Mouse (Mus musculus): Measurements from ENCODE around the gene Pin1. TPM values are rescaled to one million over a fixed set of nuclear protein-coding genes. Genes with fewer than 3 reads are reported as not detected.
A peak's percentile ranks its signal among the peaks of the same experiment; 100 is the strongest.
"Not testable (repeated sequence)": the region's sequence is repeated elsewhere in the genome, so short reads cannot be mapped to it uniquely, and the experiment has no call there.

Pin1 gene
- 10 to 100 TPM; 40.4 to 42.3 TPM for total RNA-seq (2021)
- long read RNA-seq, experiment 1, transcript Pin1-201 (4 exons, 3,843 nt): major isoform, 216 of 224 reads
- long read RNA-seq, experiment 1, partial matches to known transcripts: 2 of 224 reads
- long read RNA-seq, experiment 1, other reads (novel, unspliced or antisense): 6 of 224 reads
- long read RNA-seq, experiment 2, transcript Pin1-201 (4 exons, 3,843 nt): major isoform, 196 of 205 reads
- long read RNA-seq, experiment 2, partial matches to known transcripts: 5 of 205 reads
- long read RNA-seq, experiment 2, other reads (novel, unspliced or antisense): 4 of 205 reads

DNA sequence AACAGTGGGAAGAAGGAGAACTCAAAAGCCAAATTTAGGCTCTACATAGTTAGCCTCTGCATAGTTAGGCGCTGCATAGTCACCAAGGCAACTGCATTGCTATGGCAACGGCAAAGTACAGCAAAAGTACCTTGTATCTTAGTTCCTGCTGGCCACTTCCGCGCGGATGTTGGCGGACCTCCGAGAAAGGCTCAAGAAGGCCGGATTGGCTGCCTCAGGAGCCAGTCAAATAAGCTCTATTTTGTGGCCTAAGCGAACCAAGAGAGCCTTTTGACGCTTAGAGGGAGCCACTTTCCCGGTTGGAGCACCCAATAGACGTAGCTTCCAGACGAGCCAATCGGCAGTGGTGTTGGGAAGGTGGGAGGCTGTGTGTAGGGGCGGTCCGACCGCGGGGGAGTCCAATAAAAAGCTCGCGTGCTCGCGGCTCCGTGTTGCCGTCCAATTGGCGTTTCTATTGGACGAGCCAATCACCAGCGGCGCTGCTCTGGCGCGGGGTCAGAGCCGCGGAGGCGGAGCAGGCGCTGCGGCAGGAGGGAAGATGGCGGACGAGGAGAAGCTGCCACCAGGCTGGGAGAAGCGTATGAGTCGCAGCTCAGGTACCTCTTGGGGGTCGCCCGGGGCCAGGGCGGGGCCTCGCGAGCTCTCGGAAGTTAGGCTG, at the start of gene Pin1:
TSS of gene Pin1 (plus strand) at position 494 of the 658 bp plus-strand sequence.
- peak; percentile 99 for DNase-seq (ENCODE audit: low spot score in 2 of 2)

DNA sequence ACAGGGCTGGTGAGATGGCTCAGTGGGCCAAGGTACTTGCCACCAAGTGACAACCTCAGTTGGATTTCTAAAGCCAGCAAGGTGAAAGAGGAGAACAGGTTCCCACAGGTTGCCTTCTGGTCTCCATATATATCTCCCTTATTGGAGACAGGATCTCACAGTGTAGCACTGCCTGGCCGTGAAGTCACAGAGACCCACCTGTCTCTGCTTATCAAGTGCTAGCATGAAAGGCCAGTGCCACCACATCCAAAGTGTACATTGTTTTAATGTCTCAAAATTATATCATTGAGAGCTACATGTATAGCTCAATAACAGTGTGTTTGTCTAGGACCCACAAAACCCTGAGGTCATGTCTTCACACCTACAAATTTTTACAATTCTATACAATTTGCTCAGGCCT, 45.6 kb upstream of the Pin1 start:
- DNase-seq (ENCODE audit: low spot score in 2 of 2): no peak

DNA sequence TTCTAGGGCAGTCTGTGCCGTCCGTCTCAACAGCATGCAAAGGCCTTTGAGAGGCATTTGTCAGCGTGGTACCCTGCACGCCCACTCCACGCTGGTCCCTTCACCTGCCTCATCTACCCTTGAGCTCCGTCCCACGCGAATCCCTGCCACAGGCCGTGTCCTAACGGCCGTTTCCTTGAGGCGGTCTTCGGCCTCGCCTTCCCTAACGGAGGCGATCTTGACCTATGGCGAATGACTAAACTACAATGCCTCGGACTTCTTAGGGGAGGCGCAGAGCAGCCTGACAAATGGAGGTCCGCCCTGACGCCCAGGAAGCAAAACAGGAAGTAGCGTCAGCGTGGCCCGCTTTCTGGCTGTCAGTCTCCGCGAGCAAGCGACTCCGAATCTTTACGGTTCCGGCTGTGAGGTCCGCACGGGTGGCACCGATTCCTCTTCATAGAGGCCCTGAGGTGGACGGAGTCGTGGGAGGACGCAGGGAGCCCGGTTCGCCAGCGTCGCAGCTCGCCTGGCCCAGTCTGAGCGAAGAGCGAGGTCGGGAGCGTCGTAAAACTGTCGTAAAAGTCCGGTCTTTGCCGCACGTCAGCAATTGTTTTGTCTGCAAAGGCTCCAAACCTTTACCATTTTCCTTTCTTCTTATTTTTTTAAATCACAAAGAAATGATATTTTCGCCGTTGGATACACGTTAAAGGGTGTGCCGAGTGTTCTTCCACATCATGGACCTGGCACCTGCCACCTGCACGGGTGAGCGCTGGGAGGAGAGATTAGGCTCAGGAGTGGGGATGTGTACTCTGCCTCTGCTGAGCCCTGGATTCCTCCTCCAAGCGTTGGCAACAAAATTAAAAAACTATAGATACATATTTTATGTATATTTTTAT, 44.6 kb upstream of the Pin1 start:
- DNase-seq (ENCODE audit: low spot score in 2 of 2): peak; percentile 71 to 85

DNA sequence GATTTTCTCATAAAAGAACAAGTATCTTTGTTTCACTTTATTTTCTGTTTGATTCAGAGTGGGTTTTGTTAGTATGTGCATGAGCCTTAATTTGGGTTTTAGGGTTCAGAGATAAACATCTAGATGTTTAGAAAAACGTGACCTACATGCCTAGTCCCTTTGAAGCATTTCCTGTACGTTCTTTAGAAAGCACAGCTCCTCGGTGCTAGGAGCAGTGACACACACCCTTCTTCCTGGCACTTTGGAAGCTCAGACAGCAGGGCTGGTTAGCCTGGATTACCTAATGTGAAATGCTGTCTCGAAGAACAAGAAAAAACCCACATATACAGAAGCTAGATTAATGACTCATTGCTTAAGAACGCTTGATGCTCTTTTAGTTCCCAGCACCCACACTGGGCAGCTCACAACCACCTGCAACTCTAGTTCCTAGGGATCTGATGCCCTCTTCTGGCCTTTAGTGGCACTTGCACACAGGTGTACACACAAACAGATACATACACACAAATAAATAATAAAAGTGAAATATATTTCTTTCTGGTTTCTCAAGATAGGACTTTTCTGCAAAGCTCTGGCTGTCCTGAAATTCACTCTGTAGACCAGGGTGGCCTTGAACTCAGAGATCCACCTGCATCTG, 41.9 kb upstream of the Pin1 start:
- DNase-seq (ENCODE audit: low spot score in 2 of 2): no peak

GRCm38 (mm10) chr9:20611976-20612375, 39.9 kb upstream of the Pin1 start:
- DNase-seq (ENCODE audit: low spot score in 2 of 2): no peak

DNA sequence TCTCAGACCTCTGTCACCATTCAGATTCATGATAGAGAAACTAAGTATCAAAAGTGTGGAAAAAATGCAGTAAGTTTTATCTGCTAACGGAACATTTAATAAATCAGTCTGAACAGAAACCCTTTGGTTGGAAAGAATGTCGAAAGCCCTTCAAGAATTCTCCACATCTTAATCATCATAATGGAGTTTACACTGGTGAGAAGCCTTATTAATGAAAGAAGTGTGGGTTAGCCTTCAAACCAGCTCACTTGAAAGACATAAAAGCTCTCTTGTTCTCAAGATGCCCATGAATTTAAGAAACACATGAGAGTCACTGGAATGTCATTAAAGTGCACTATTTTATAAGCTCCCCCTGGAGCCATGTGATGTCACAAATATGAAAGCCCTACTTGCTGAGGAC, 35.2 kb upstream of the Pin1 start:
- no peak for DNase-seq (ENCODE audit: low spot score in 2 of 2)

GRCm38 (mm10) chr9:20631332-20631731, 20.6 kb upstream of the Pin1 start:
- DNase-seq (ENCODE audit: low spot score in 2 of 2): no peak

- DNase-seq (ENCODE audit: low spot score in 2 of 2): not testable (repeated sequence)
These were observed 16.2 kb upstream of the Pin1 start for GRCm38 (mm10) chr9:20635676-20636075.

DNA sequence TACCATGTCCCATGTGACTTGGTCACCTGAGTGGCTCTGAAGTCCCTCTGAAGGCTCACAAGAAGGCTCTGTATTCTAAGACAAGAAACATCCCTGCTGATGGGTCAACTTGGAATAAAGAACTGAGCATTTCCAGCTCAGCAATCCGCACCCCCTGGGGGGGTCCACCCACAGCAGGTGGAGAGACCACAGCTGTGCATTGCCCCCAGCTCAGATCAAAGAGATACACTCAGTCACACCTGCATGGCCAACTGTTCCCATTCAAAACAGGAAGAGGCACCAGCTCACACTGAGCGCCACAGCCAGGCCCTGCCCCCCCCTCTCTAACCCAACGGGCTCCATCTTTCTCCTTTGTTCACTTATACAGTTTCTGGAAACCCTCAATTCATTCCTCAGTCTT, 15.6 kb upstream of the Pin1 start:
- no peak for DNase-seq (ENCODE audit: low spot score in 2 of 2)

DNA sequence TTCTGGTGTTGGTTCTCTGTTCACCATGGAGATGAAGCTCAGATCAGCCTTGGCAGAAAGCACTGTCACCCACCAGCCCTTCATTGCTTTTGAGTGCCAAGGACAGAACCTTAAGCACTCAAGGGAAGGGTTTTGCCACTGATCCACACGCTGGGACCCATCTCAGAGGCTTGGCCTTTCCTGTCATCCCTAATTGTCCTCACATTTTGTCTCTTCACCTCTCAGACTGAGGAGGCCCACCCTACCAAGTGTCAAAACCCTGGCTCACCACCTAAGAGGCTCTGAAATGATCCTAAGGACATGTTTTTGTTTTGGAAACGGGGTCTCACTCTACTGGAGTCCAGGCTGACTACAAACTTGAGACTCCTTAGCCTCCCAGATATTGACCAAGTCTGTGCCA, 15.1 kb upstream of the Pin1 start:
- no peak for DNase-seq (ENCODE audit: low spot score in 2 of 2)

GRCm38 (mm10) chr9:20638552-20638951, 13.3 kb upstream of the Pin1 start:
- no peak for DNase-seq (ENCODE audit: low spot score in 2 of 2)

- DNase-seq (ENCODE audit: low spot score in 2 of 2): no peak
These were observed 12.4 kb upstream of the Pin1 start for GRCm38 (mm10) chr9:20639486-20639885.

DNA sequence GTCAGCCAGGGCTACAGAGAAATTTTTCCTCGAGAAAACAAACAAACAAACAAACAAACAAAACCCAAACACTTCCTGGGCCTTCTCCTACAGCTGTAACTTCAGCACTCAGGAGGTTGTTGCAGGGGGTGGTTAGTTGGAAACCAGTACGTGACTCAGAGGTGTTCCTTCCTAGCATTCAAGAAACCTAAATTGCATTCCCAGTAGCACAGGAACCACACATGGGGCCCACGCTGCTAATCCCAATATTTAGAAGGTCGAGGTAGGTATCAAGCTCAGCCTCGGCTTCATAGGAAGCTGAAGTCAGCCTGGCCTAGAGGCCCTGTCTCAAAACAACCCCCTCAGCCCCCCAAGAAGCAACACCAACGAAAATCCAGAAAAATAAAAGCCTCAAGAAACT, 10.4 kb upstream of the Pin1 start:
- DNase-seq (ENCODE audit: low spot score in 2 of 2): no peak

- no peak for DNase-seq (ENCODE audit: low spot score in 2 of 2)
These were observed 9.6 kb upstream of the Pin1 start, which contains the start of gene Ubl5 for GRCm38 (mm10) chr9:20642101-20642895. Gene Ubl5 (plus strand): TSS chr9:20642878.

- DNase-seq (ENCODE audit: low spot score in 2 of 2): peak; percentile 61 to 64
These were observed 8.9 kb upstream of the Pin1 start for GRCm38 (mm10) chr9:20642896-20643466.

GRCm38 (mm10) chr9:20643781-20644180, 8.1 kb upstream of the Pin1 start:
- no peak for DNase-seq (ENCODE audit: low spot score in 2 of 2)

GRCm38 (mm10) chr9:20644360-20645081, 7.4 kb upstream of the Pin1 start, which contains the start of gene Fbxl12:
Gene Fbxl12 (minus strand): TSS chr9:20644767.
- DNase-seq (ENCODE audit: low spot score in 2 of 2): peak; percentile 72 to 79

DNA sequence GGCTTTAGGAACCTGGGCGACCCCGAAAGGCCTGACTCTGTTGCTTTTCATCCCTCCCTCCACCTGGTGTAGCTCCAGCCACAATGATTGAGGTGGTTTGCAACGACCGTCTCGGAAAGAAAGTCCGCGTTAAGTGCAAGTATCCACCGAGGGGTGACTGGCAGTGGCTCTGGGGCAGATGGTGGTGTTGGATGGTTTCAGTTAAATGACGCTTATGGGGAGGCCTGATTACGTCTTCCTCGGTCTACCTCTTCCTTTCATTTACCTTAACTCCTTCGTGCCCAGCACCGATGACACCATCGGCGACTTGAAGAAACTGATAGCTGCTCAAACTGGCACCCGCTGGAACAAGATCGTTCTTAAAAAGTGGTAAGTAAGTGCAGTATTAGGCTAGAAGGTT, 6.8 kb upstream of the Pin1 start:
- no peak for DNase-seq (ENCODE audit: low spot score in 2 of 2)

- DNase-seq (ENCODE audit: low spot score in 2 of 2): no peak
These were observed 364 bp downstream of the Pin1 start for GRCm38 (mm10) chr9:20652260-20652658.

All from left cerebral cortex, adult 18-20 months (tissue).